In genomic region chr9:33814739-33815368, GRCm38 (mm10) we compare ENCODE assay signal across 27 mouse cellular contexts.
DNase-seq lines count a peak whose midpoint lies in the region; ATAC-seq and TF ChIP-seq lines count a peak whose summit lies in the region.
"Had no signal": no experiment of that assay in that cellular context is flagged by ENCODE, and none has a peak within 500 bp of the region (broad histone marks: within the 10 kb centered on the region; RNA-seq: fewer than 3 reads in every experiment).

No protein-coding gene starts in this region.

- H3K9me3 ChIP-seq in intestine, embryonic 15.5 days = no peaks in the 10 kb centered on the region
- H3K9me3 ChIP-seq in forebrain, postnatal 0 days (ENCODE audit: low read length) = no peaks in the 10 kb centered on the region
- H3K9me3 ChIP-seq: embryonic facial prominence, embryonic 12.5 days; embryonic facial prominence, embryonic 15.5 days; G1E; heart, embryonic 10.5 days; heart, embryonic 13.5 days had no signal

- no peaks in the 10 kb centered on the region for H3K27me3 ChIP-seq in intestine, embryonic 15.5 days (replicated peaks)
- no peaks in the 10 kb centered on the region for H3K27me3 ChIP-seq in forebrain, postnatal 0 days (ENCODE audit: insufficient read depth, low read length)
- H3K27me3 ChIP-seq: CH12.LX; embryonic facial prominence, embryonic 12.5 days; embryonic facial prominence, embryonic 15.5 days; heart, embryonic 13.5 days; Patski had no signal

- no peak overlapping the region for H3K4me3 ChIP-seq in intestine, embryonic 15.5 days (replicated peaks)
- no peak overlapping the region for H3K4me3 ChIP-seq in forebrain, postnatal 0 days (ENCODE audit: low read depth, low read length)
- H3K4me3 ChIP-seq: embryonic facial prominence, embryonic 12.5 days; embryonic facial prominence, embryonic 15.5 days; heart, adult 2 months; heart, embryonic 10.5 days; heart, embryonic 13.5 days had no signal

- H3K36me3 ChIP-seq in intestine, embryonic 15.5 days = no peaks in the 10 kb centered on the region
- no peaks in the 10 kb centered on the region for H3K36me3 ChIP-seq in forebrain, postnatal 0 days (ENCODE audit: insufficient read depth)
- H3K36me3 ChIP-seq: embryonic facial prominence, embryonic 12.5 days; embryonic facial prominence, embryonic 15.5 days; G1E; heart, embryonic 10.5 days; heart, embryonic 13.5 days had no signal

- H3K27ac ChIP-seq in intestine, embryonic 15.5 days = no peak overlapping the region
- H3K27ac ChIP-seq in forebrain, postnatal 0 days (ENCODE audit: low read depth, low read length) = no peak overlapping the region
- H3K27ac ChIP-seq: embryonic facial prominence, embryonic 12.5 days; embryonic facial prominence, embryonic 15.5 days; heart, adult 2 months; heart, embryonic 10.5 days; heart, embryonic 13.5 days; hindbrain, embryonic 14.5 days had no signal

- no peak overlapping the region for H3K9ac ChIP-seq in intestine, embryonic 15.5 days
- no peak overlapping the region for H3K9ac ChIP-seq in forebrain, postnatal 0 days
- H3K9ac ChIP-seq: embryonic facial prominence, embryonic 12.5 days; embryonic facial prominence, embryonic 15.5 days; heart, embryonic 13.5 days; hindbrain, embryonic 14.5 days had no signal

- 47% methylated on average over 5 of the region's 5 CpGs for WGBS in intestine, embryonic 15.5 days
- whole genome bisulfite sequencing in forebrain, postnatal 0 days = 68% methylated on average over 5 of the region's 5 CpGs

- peak; percentile 80 for ATAC-seq in intestine, embryonic 15.5 days
- no peak for ATAC-seq in forebrain, postnatal 0 days
- ATAC-seq: forebrain, embryonic 14.5 days; Patski had no signal

- peak; percentile 1 to 5 for DNase-seq in kidney, adult 8-10 months
- no peak for DNase-seq in kidney, postnatal 10 days
- peak; percentile 8 for DNase-seq in kidney, postnatal 14 days
- DNase-seq in kidney, adult 18-20 months = no peak
- DNase-seq in right cerebral cortex, adult 18-20 months = no peak
- no peak for DNase-seq in forebrain, postnatal 0 days
- DNase-seq: adrenal gland, postnatal 10 days; adrenal gland, postnatal 36 days; B cell, adult 2 months; cerebellum, adult 11 months; cerebellum, adult 2 months; cerebellum, adult 9-11 months; cerebellum, postnatal 25 days; gastrocnemius, postnatal 36 days; heart, adult 2 months; heart, postnatal 14 days; heart, postnatal 4 days had no signal

- H3K4me1 ChIP-seq in intestine, embryonic 15.5 days (replicated peaks) = no peaks in the 10 kb centered on the region
- H3K4me1 ChIP-seq in forebrain, postnatal 0 days (ENCODE audit: insufficient read depth) = no peaks in the 10 kb centered on the region
- H3K4me1 ChIP-seq: embryonic facial prominence, embryonic 12.5 days; embryonic facial prominence, embryonic 15.5 days; heart, embryonic 10.5 days; heart, embryonic 13.5 days had no signal

- no peak for TF ChIP-seq CTCF in forebrain, postnatal 0 days (IDR thresholded peaks at IDR 0.05; ENCODE audit: low read depth)

- H3K4me2 ChIP-seq in intestine, embryonic 15.5 days (replicated peaks) = no peak overlapping the region
- no peak overlapping the region for H3K4me2 ChIP-seq in forebrain, postnatal 0 days (ENCODE audit: low read depth)
- H3K4me2 ChIP-seq: embryonic facial prominence, embryonic 12.5 days; embryonic facial prominence, embryonic 15.5 days; heart, embryonic 13.5 days; hindbrain, embryonic 14.5 days had no signal

Comparison
In these comparisons a context has a peak if more than half of its experiments do, and no peak if none do; other contexts are left out.
1. DNase-seq: peak in kidney, adult 8-10 months (2 of 2) and kidney, postnatal 14 days (single experiment); none in kidney, postnatal 10 days (single experiment), kidney, adult 18-20 months (single experiment), right cerebral cortex, adult 18-20 months (single experiment) and forebrain, postnatal 0 days (single experiment).